Mouse (Mus musculus) hematopoietic stem cell, adult 5-6 weeks (primary cell): ENCODE measurements at regions not wholly inside any gene's neighbourhood (a gene's known extent, or its start where the extent isn't known, plus 50 kb on each side); places are given as distances from the start of the nearest gene placed in this dataset.

Experiments used
- ATAC-seq, 2 experiments: fragments of 125-278 bp in 1 of 2; replicated peaks in 1 of 2; 2 replicates each; pipeline ENCODE4 v1.8.0; 2016 to 2017; ENCODE audit warnings: inconsistent platforms in 2 of 2, mild to moderate bottlenecking in 2 of 2, moderate number of reproducible peaks in 2 of 2, low read depth in 1 of 2, moderate TSS enrichment in 1 of 2; ENCODE audit not compliant: low FRiP score in 2 of 2, poor library complexity in 2 of 2, severe bottlenecking in 2 of 2, insufficient read depth in 1 of 2, low TSS enrichment in 1 of 2

- no peak for ATAC-seq
These were observed 79.3 kb upstream of the Errfi1 start for GRCm38 (mm10) chr4:150774289-150774914.

- no peak for ATAC-seq
These were observed 81.6 kb upstream of the Errfi1 start for GRCm38 (mm10) chr4:150771922-150772651.

- no peak for ATAC-seq
These were observed 82.2 kb upstream of the Errfi1 start for GRCm38 (mm10) chr4:150771469-150771868.

GRCm38 (mm10) chr4:150769043-150769442 is 84.7 kb upstream of the Errfi1 start:
- no peak for ATAC-seq

GRCm38 (mm10) chr4:150758467-150759237 is 95.1 kb upstream of the Errfi1 start:
- ATAC-seq, result peak; percentile 26 to 54; a peak in 3 of 4 replicates

- ATAC-seq, result peak in 1 of 2 experiments; percentile 60; a peak in 2 of 4 replicates
These were observed 95.8 kb upstream of the Errfi1 start for GRCm38 (mm10) chr4:150757815-150758426.

- peak; percentile 40 to 51; a peak in 3 of 4 replicates for ATAC-seq
These were observed 96.4 kb upstream of the Errfi1 start for GRCm38 (mm10) chr4:150757291-150757741.

GRCm38 (mm10) chr4:150755446-150755845 is 98.3 kb upstream of the Errfi1 start:
- no peak for ATAC-seq

GRCm38 (mm10) chr4:150752151-150752550 is 100.2 kb upstream of the Slc45a1 start:
- no peak for ATAC-seq

GRCm38 (mm10) chr4:150750445-150751213 is 98.7 kb upstream of the Slc45a1 start:
- no peak for ATAC-seq

- ATAC-seq, result no peak
These were observed 97.1 kb upstream of the Slc45a1 start for GRCm38 (mm10) chr4:150749066-150749465.

GRCm38 (mm10) chr4:150748099-150749000 is 96.4 kb upstream of the Slc45a1 start:
- no peak for ATAC-seq

- ATAC-seq, result peak in 1 of 2 experiments; percentile 13; a peak in 1 of 4 replicates
These were observed 94.5 kb upstream of the Slc45a1 start for GRCm38 (mm10) chr4:150746430-150746923.

- ATAC-seq, result peak; percentile 54 to 61; a peak in 2 of 4 replicates
These were observed 93.8 kb upstream of the Slc45a1 start for GRCm38 (mm10) chr4:150745529-150746429.

GRCm38 (mm10) chr4:150743508-150743907 is 91.5 kb upstream of the Slc45a1 start:
- ATAC-seq, result no peak
